Mouse (Mus musculus) hindbrain, embryonic 13.5 days (tissue): ENCODE data around the gene Cox16. TPM values are rescaled to one million over a fixed set of nuclear protein-coding genes. Genes with fewer than 3 reads are reported as not detected.
"Not testable (repeated sequence)": the region's sequence is repeated elsewhere in the genome, so short reads cannot be mapped to it uniquely, and the experiment has no call there.

Source experiments
- ATAC-seq: fragments of 200-750 bp; cut with Nextera tagmentation; 2 replicates; pipeline ENCODE4 v1.8.0; 2017; ENCODE audit warnings: moderate TSS enrichment; ENCODE audit not compliant: low FRiP score
- H3K27ac ChIP-seq: fragments of 300-500 bp; sonication (generic); 2 replicates; pipeline ENCODE4 v1.5.1; 2015; ENCODE audit warnings: inconsistent platforms, mild to moderate bottlenecking, moderate library complexity
- H3K27me3 ChIP-seq: fragments of 300-500 bp; sonication (generic); 2 replicates; pipeline ENCODE4 v1.6.1; 2015; ENCODE audit warnings: mild to moderate bottlenecking, inconsistent platforms
- H3K36me3 ChIP-seq: fragments of 300-500 bp; sonication (generic); 2 replicates; pipeline ENCODE4 v1.6.1; 2015; ENCODE audit warnings: mild to moderate bottlenecking, inconsistent platforms
- H3K4me1 ChIP-seq: fragments of 300-500 bp; sonication (generic); replicated peaks from 2 replicates; pipeline ENCODE4 v1.6.1; 2015; ENCODE audit warnings: inconsistent platforms
- H3K4me2 ChIP-seq: fragments of 300-500 bp; sonication (generic); 2 replicates; pipeline ENCODE4 v1.6.1; 2015; ENCODE audit warnings: inconsistent platforms, mild to moderate bottlenecking, moderate library complexity
- H3K4me3 ChIP-seq: fragments of 300-500 bp; sonication (generic); 2 replicates; pipeline ENCODE4 v1.5.1; 2015; ENCODE audit warnings: mild to moderate bottlenecking, inconsistent platforms
- H3K9ac ChIP-seq: fragments of 300-500 bp; sonication (generic); 2 replicates; pipeline ENCODE4 v1.6.1; 2015; ENCODE audit warnings: mild to moderate bottlenecking, inconsistent platforms
- H3K9me3 ChIP-seq: fragments of 300-500 bp; sonication (generic); 2 replicates; pipeline ENCODE4 v1.6.1; 2016; ENCODE audit warnings: inconsistent platforms
- WGBS: fragments of 180-500 bp; shearing (Covaris S2); methylation state at CpG from one replicate; pipeline ENCODE4 v1.1.7; 2015; 5-methylcytosine and 5-hydroxymethylcytosine counted together
- polyA plus RNA-seq: library from polyadenylated mRNA; unstranded; fragments of >200 nt; fragmentation: Nextera tagmentation; extraction: Ambion mirVana; gene quantifications from 2 replicates; pipeline ENCODE4 v1.2.1, GENCODE M21; 2015

Gene Cox16
- polyA plus RNA-seq, result 135 and 142 TPM in 2 replicates

GRCm38 (mm10) chr12:81484727-81485191 is at the start of gene Cox16:
Gene Cox16 (minus strand): TSS chr12:81485127.
- WGBS, result under 1% methylated on average over 31 of the region's 31 CpGs
- peak within 1 kb of the TSS; percentile 69 for H3K4me2 ChIP-seq
- ATAC-seq, result peak; percentile 99

GRCm38 (mm10) chr12:81533029-81533419 is 48.1 kb upstream of the Cox16 start:
- ATAC-seq, result 0 out of 2 replicates have a peak, but pooled peaks have one; percentile 67
- 35% methylated on average over 4 of the region's 4 CpGs for WGBS

More at GRCm38 (mm10) chr12:81484727-81485191, at the start of gene Cox16:
- peak within 1 kb of the TSS; percentile 70 for H3K4me3 ChIP-seq
- H3K36me3 ChIP-seq, result no peaks in the 10 kb centered on the region
- H3K9ac ChIP-seq, result peak within 1 kb of the TSS; percentile 79
- no peaks in the 10 kb centered on the region for H3K27me3 ChIP-seq
- H3K4me1 ChIP-seq, result peaks cover 11% of the 10 kb centered on the region; the same call in 1 of the 2 replicates
- peak within 1 kb of the TSS; percentile 97 for H3K27ac ChIP-seq
- H3K9me3 ChIP-seq, result no peaks in the 10 kb centered on the region

GRCm38 (mm10) chr12:81532316-81533028 is 47.5 kb upstream of the Cox16 start, which contains the start of the genes Gm20498 and Synj2bp:
Gene Gm20498 (minus strand): TSS chr12:81532905.
Gene Synj2bp (minus strand): TSS chr12:81532911.
- H3K4me1 ChIP-seq, result peaks cover 21% of the 10 kb centered on the region
- no peaks in the 10 kb centered on the region for H3K27me3 ChIP-seq
- H3K4me3 ChIP-seq, result peak within 1 kb of the TSS; percentile 78
- no peaks in the 10 kb centered on the region for H3K36me3 ChIP-seq
- H3K4me2 ChIP-seq, result peak within 1 kb of the TSS; percentile 68
- peak; percentile 96 for ATAC-seq
- H3K9ac ChIP-seq, result peak within 1 kb of the TSS; percentile 89
- peak within 1 kb of the TSS; percentile 87 for H3K27ac ChIP-seq
- 0% methylated on average over 46 of the region's 46 CpGs for WGBS
- H3K9me3 ChIP-seq, result no peaks in the 10 kb centered on the region

More at GRCm38 (mm10) chr12:81533029-81533419, 48.1 kb upstream of the Cox16 start:
- peaks cover 21% of the 10 kb centered on the region for H3K4me1 ChIP-seq
- peak overlapping the region; percentile 89 for H3K9ac ChIP-seq
- H3K4me3 ChIP-seq, result peak overlapping the region; percentile 78
- no peaks in the 10 kb centered on the region for H3K36me3 ChIP-seq
- H3K4me2 ChIP-seq, result peak overlapping the region; percentile 68
- H3K27me3 ChIP-seq, result no peaks in the 10 kb centered on the region
- no peaks in the 10 kb centered on the region for H3K9me3 ChIP-seq
- peak overlapping the region; percentile 87 for H3K27ac ChIP-seq

- not testable (repeated sequence) for H3K9me3 ChIP-seq, H3K36me3 ChIP-seq, H3K9ac ChIP-seq, H3K27ac ChIP-seq, ATAC-seq, H3K27me3 ChIP-seq, H3K4me3 ChIP-seq, H3K4me2 ChIP-seq
- WGBS, result 80% methylated on average over 8 of the region's 8 CpGs
- H3K4me1 ChIP-seq, result peaks cover 21% of the 10 kb centered on the region
These were observed 45.7 kb upstream of the Cox16 start for GRCm38 (mm10) chr12:81530587-81530986.

- H3K27me3 ChIP-seq, ATAC-seq, H3K4me3 ChIP-seq, H3K27ac ChIP-seq, H3K4me2 ChIP-seq, H3K4me1 ChIP-seq, H3K9ac ChIP-seq, H3K9me3 ChIP-seq: not testable (repeated sequence)
- H3K36me3 ChIP-seq, result peaks cover 26% of the 10 kb centered on the region
- WGBS, result 95% methylated on average over 9 of the region's 9 CpGs
These were observed 12.0 kb upstream of the Cox16 start for GRCm38 (mm10) chr12:81496906-81497305.

GRCm38 (mm10) chr12:81490491-81490890 is 5.6 kb upstream of the Cox16 start:
- Histone ChIP-seq H3K4me1 (peaks cover under 1% of the 10 kb centered on the region; the same call in 1 of the 2 replicates), H3K36me3 (peaks cover 11% of the 10 kb centered on the region), H3K4me3 (no peak overlapping the region), H3K4me2 (no peak overlapping the region), H3K27me3 (no peaks in the 10 kb centered on the region), H3K27ac (no peak overlapping the region), H3K9me3 (no peaks in the 10 kb centered on the region), H3K9ac (no peak overlapping the region)
- ATAC-seq, result no peak
- 88% methylated on average over 5 of the region's 5 CpGs for WGBS

- 45% methylated on average over 6 of the region's 6 CpGs for WGBS
- peak overlapping the region; percentile 97 for H3K27ac ChIP-seq
- no peaks in the 10 kb centered on the region for H3K36me3 ChIP-seq
- peak; percentile 34 for ATAC-seq
- peak overlapping the region; percentile 70 for H3K4me3 ChIP-seq
- H3K9me3 ChIP-seq, result no peaks in the 10 kb centered on the region
- peaks cover 11% of the 10 kb centered on the region; the same call in 1 of the 2 replicates for H3K4me1 ChIP-seq
- peak overlapping the region; percentile 69 for H3K4me2 ChIP-seq
- H3K27me3 ChIP-seq, result no peaks in the 10 kb centered on the region
- peak overlapping the region; percentile 79; the same call in 1 of the 2 replicates for H3K9ac ChIP-seq
These were observed 384 bp upstream of the Cox16 start for GRCm38 (mm10) chr12:81485311-81485710.

GRCm38 (mm10) chr12:81484212-81484611 is 715 bp downstream of the Cox16 start:
- Histone ChIP-seq H3K4me3 (peak overlapping the region; percentile 70), H3K9ac (peak overlapping the region; percentile 79), H3K4me2 (peak overlapping the region; percentile 69), H3K27ac (peak overlapping the region; percentile 97; the same call in 1 of the 2 replicates), H3K27me3 (no peaks in the 10 kb centered on the region), H3K4me1 (peaks cover 11% of the 10 kb centered on the region; the same call in 1 of the 2 replicates), H3K9me3 (no peaks in the 10 kb centered on the region), H3K36me3 (no peaks in the 10 kb centered on the region; the same call in 1 of the 2 replicates)
- 4% methylated on average over 7 of the region's 7 CpGs for WGBS
- no peak for ATAC-seq

GRCm38 (mm10) chr12:81483656-81484055 is 1.3 kb downstream of the Cox16 start:
- WGBS, result 45% methylated on average over 17 of the region's 17 CpGs
- H3K4me1 ChIP-seq, result peaks cover 11% of the 10 kb centered on the region; the same call in 1 of the 2 replicates
- ATAC-seq, result no peak
- no peak overlapping the region for H3K27ac ChIP-seq
- H3K27me3 ChIP-seq, result no peaks in the 10 kb centered on the region
- H3K4me3 ChIP-seq, result peak overlapping the region; percentile 70
- no peaks in the 10 kb centered on the region; the same call in 1 of the 2 replicates for H3K36me3 ChIP-seq
- peak overlapping the region; percentile 53 for H3K9ac ChIP-seq
- H3K4me2 ChIP-seq, result peak overlapping the region; percentile 69
- H3K9me3 ChIP-seq, result no peaks in the 10 kb centered on the region

- H3K36me3 ChIP-seq, result peaks cover 15% of the 10 kb centered on the region
- 96% methylated on average over 7 of the region's 7 CpGs for WGBS
- not testable (repeated sequence) for H3K4me1 ChIP-seq, H3K4me2 ChIP-seq, ATAC-seq, H3K4me3 ChIP-seq, H3K27ac ChIP-seq, H3K9me3 ChIP-seq, H3K9ac ChIP-seq, H3K27me3 ChIP-seq
These were observed 25.9 kb downstream of the Cox16 start for GRCm38 (mm10) chr12:81459051-81459450.

GRCm38 (mm10) chr12:81438985-81439384 is 45.9 kb downstream of the Cox16 start:
- H3K4me1 ChIP-seq, H3K27ac ChIP-seq, H3K9me3 ChIP-seq, H3K4me3 ChIP-seq, H3K36me3 ChIP-seq, H3K9ac ChIP-seq, H3K27me3 ChIP-seq, H3K4me2 ChIP-seq, ATAC-seq: not testable (repeated sequence)
- WGBS, result 95% methylated on average over 9 of the region's 9 CpGs

- not testable (repeated sequence) for ATAC-seq, H3K9ac ChIP-seq, H3K4me3 ChIP-seq, H3K4me2 ChIP-seq, H3K27me3 ChIP-seq, H3K9me3 ChIP-seq, H3K27ac ChIP-seq, H3K4me1 ChIP-seq
- peaks cover 20% of the 10 kb centered on the region for H3K36me3 ChIP-seq
- WGBS, result 97% methylated on average over 2 of the region's 2 CpGs
These were observed 50.1 kb downstream of the Cox16 start for GRCm38 (mm10) chr12:81434778-81435177.
